Mouse (Mus musculus): ENCODE results near the gene Lats2. TPM values are rescaled to one million over a fixed set of nuclear protein-coding genes. Genes with fewer than 3 reads are reported as not detected.

The Lats2 gene
- total and polyA plus RNA-seq, 2 experiments from 2014 or later, result 3.8 to 7.7 TPM

DNA sequence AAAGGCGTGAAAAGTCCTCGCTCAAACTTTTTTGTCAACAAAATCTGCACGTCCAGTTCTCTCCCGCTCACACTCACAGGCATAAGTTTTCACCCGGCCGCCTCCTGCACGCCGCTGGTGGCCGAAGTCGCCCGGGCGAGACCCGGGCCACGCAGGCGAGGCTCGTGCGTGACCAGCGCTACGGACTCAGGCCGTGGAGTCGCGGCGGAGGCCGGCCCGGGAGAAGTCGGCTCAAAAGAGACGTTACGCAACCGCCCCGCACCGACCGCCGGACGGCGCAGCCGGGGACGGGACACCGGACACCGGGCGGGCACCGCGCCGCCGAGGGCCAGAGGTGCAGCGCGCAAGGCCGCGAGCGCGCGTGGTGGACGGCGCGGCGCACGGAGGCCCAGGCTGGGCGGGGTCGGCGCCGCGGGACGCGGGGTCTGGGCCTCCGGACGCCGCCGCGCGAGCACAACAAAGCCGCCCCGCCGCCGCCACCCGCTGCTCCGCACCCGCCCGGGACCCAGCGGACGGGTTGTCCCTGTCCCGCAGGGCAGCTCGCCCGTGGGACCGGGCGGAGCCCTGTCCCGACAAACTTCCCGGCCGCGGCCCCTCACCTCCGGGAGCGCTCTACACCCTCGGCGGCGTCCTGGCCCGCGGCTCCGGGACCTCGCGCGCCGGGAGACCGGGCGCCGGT is 12.8 kb downstream of the Lats2 start:
- no peaks in the 10 kb centered on the region for H3K36me3 ChIP-seq (ENCODE audit: insufficient read depth, low read length)
- DNase-seq (ENCODE audit: low spot score) (no peak), ATAC-seq (ENCODE audit: low FRiP score) (peak; percentile 59)
- WGBS, result under 1% methylated on average over 60 of the region's 103 CpGs
- peak overlapping the region; percentile 44 for H3K27ac ChIP-seq (ENCODE audit: low read depth, low read length)
- peak overlapping the region; percentile 71 for H3K4me3 ChIP-seq (ENCODE audit: low read depth, low read length)
- no peak for TF ChIP-seq CTCF (IDR thresholded peaks at IDR 0.05)
- peak overlapping the region; percentile 95 for H3K4me2 ChIP-seq (ENCODE audit: low read depth, low read length, poor library complexity, severe bottlenecking)
- H3K4me1 ChIP-seq (ENCODE audit: insufficient read depth, low read length), result no peaks in the 10 kb centered on the region
- peak overlapping the region; percentile 55 for H3K9ac ChIP-seq (replicated peaks; ENCODE audit: low read length, poor library complexity, severe bottlenecking)
- H3K9me3 ChIP-seq (ENCODE audit: low read length), result no peaks in the 10 kb centered on the region
- H3K27me3 ChIP-seq (ENCODE audit: insufficient read depth, low read length), result no peaks in the 10 kb centered on the region

DNA sequence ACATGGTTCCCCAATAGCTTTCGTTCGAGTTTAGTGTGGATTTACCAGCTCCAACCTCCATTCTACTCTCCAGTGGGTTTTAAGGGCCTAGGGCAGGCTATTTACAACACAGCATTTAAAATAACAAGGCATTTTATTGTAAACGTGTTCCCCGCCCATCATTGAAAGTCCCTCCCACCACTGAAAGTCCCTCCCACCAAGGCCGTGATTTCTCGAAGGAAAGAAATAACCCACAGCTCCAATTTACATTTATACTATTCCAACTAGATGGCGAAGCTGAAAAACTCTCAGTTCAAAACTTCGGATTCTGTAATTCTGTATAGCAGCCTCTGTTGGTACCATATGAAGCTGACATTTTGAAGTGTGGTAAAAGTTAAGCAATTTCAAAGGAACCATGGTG is 13.6 kb downstream of the Lats2 start:
- peak; percentile 11 for DNase-seq (ENCODE audit: low spot score)
- H3K36me3 ChIP-seq (ENCODE audit: insufficient read depth, low read length), result no peaks in the 10 kb centered on the region
- H3K9ac ChIP-seq (replicated peaks; ENCODE audit: low read length, poor library complexity, severe bottlenecking), result no peak overlapping the region
- no peaks in the 10 kb centered on the region for H3K9me3 ChIP-seq (ENCODE audit: low read length)
- H3K27me3 ChIP-seq (ENCODE audit: insufficient read depth, low read length), result no peaks in the 10 kb centered on the region
- no peak for TF ChIP-seq CTCF (IDR thresholded peaks at IDR 0.05)
- H3K4me3 ChIP-seq (ENCODE audit: low read depth, low read length), result peak overlapping the region; percentile 71
- no peak overlapping the region for H3K27ac ChIP-seq (ENCODE audit: low read depth, low read length)
- peak overlapping the region; percentile 95 for H3K4me2 ChIP-seq (ENCODE audit: low read depth, low read length, poor library complexity, severe bottlenecking)
- WGBS, result under 1% methylated on average over 8 of the region's 8 CpGs
- ATAC-seq (ENCODE audit: low FRiP score), result no peak
- no peaks in the 10 kb centered on the region for H3K4me1 ChIP-seq (ENCODE audit: insufficient read depth, low read length)

DNA sequence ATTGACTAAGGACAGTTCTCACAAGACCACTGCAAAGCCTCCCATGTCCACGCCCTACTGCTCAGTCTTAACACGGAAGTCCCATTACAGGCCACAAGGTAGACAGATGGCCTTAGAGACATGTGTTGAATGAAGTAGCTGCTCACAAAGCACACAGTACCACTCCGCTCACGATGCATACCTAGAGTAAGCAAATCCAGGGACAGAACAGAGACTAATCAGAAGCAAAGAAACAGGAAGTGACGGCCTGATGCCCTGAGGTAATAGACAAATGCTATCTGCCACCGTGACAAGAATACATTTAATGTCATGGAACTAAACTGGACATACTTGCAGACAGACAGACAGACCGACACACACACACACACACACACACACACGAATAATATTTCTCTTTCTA is 17.5 kb downstream of the Lats2 start:
- no peak for DNase-seq (ENCODE audit: low spot score)
- H3K9ac ChIP-seq (replicated peaks; ENCODE audit: low read length, poor library complexity, severe bottlenecking), result no peak overlapping the region
- H3K27ac ChIP-seq (ENCODE audit: low read depth, low read length), result no peak overlapping the region
- no peak for ATAC-seq (ENCODE audit: low FRiP score)
- no peak overlapping the region for H3K4me3 ChIP-seq (ENCODE audit: low read depth, low read length)
- H3K4me1 ChIP-seq (ENCODE audit: insufficient read depth, low read length), result no peaks in the 10 kb centered on the region
- no peak overlapping the region for H3K4me2 ChIP-seq (ENCODE audit: low read depth, low read length, poor library complexity, severe bottlenecking)
- no peaks in the 10 kb centered on the region for H3K27me3 ChIP-seq (ENCODE audit: insufficient read depth, low read length)
- no peaks in the 10 kb centered on the region for H3K9me3 ChIP-seq (ENCODE audit: low read length)
- H3K36me3 ChIP-seq (ENCODE audit: insufficient read depth, low read length), result no peaks in the 10 kb centered on the region
- no peak for TF ChIP-seq CTCF (IDR thresholded peaks at IDR 0.05)
- 85% methylated on average over 8 of the region's 8 CpGs for WGBS

DNA sequence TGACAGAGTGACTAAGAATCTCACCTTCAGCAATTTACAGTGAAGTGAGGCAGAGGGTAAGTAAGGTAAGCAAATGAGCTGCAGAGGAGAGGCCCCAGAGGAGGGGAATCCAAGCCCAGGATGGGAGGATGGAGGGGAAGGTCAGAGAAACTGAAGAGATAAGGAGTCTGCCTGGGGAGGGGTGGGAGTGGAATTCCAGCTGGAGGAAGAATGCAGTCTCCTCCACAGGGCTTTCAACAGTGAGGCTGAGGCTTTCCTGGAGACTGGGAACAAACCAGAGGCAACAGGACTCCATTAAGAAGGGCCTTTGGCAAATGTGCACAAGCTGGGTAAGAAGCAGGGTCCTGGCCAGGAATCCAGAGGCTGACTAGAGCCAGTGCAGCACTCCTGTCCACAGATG is 21.1 kb downstream of the Lats2 start:
- H3K9ac ChIP-seq (replicated peaks; ENCODE audit: low read length, poor library complexity, severe bottlenecking), result no peak overlapping the region
- H3K27ac ChIP-seq (ENCODE audit: low read depth, low read length), result no peak overlapping the region
- ATAC-seq (ENCODE audit: low FRiP score) (no peak), DNase-seq (ENCODE audit: low spot score) (no peak)
- no peak overlapping the region for H3K4me3 ChIP-seq (ENCODE audit: low read depth, low read length)
- H3K36me3 ChIP-seq (ENCODE audit: insufficient read depth, low read length), result no peaks in the 10 kb centered on the region
- TF ChIP-seq CTCF (IDR thresholded peaks at IDR 0.05), result no peak
- H3K9me3 ChIP-seq (ENCODE audit: low read length), result no peaks in the 10 kb centered on the region
- no peaks in the 10 kb centered on the region for H3K27me3 ChIP-seq (ENCODE audit: insufficient read depth, low read length)
- no peak overlapping the region for H3K4me2 ChIP-seq (ENCODE audit: low read depth, low read length, poor library complexity, severe bottlenecking)
- H3K4me1 ChIP-seq (ENCODE audit: insufficient read depth, low read length), result no peaks in the 10 kb centered on the region

DNA sequence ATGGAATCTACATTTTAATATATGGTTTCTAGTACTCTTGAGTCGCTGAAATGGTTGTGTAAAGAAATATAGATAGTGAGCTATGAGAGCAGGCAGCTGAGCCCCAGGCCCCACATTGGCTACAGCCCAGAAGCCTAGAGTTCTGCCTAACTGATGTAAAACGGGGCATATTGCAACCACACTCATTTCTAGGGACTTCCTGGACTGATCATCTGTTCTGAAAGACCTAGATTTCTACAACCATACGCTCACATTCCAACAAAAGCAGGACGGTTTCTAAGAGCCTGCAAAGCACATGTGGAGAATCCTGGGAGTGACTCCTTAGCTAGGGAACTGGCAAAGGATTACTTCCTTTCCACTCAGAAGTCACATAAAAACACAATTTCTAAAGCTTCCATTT is 22.0 kb downstream of the Lats2 start:
- H3K27ac ChIP-seq (ENCODE audit: low read depth, low read length), result no peak overlapping the region
- no peak for TF ChIP-seq CTCF (IDR thresholded peaks at IDR 0.05)
- no peak for ATAC-seq (ENCODE audit: low FRiP score)
- no peak for DNase-seq (ENCODE audit: low spot score)
- no peak overlapping the region for H3K4me2 ChIP-seq (ENCODE audit: low read depth, low read length, poor library complexity, severe bottlenecking)
- 75% methylated on average over 4 of the region's 4 CpGs for WGBS
- H3K36me3 ChIP-seq (ENCODE audit: insufficient read depth, low read length), result no peaks in the 10 kb centered on the region
- H3K4me1 ChIP-seq (ENCODE audit: insufficient read depth, low read length), result no peaks in the 10 kb centered on the region
- no peak overlapping the region for H3K4me3 ChIP-seq (ENCODE audit: low read depth, low read length)
- H3K9ac ChIP-seq (replicated peaks; ENCODE audit: low read length, poor library complexity, severe bottlenecking), result no peak overlapping the region
- no peaks in the 10 kb centered on the region for H3K27me3 ChIP-seq (ENCODE audit: insufficient read depth, low read length)
- no peaks in the 10 kb centered on the region for H3K9me3 ChIP-seq (ENCODE audit: low read length)

DNA sequence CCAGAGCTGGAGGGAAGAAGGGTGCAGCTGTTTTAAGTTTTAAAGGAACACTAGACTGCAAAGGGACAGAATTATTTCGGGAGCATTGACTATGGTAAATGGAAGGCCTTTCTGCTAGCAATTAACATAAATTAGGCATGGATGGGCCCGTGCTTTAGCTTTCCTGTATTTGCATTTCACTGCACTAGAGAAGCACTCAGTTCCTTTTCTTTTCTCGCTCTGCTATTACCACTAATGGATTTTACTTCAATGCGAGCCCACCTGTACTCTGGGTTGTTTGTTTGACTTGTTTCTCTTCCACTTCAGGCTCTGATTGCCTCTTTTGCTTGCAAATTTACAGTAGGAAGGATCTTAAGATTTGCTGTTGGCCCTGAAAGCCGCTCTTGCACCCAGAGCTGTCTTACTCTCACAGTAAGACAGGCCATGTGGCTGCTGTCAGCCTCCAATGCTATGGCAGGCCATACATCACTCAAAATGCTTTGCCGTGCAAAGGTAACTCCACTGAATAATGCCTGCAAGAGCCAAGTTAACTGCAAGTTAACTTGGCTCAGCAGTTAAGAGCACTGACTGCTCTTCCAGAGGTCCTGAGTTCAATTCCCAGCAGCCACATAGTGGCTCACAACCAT is 25.4 kb downstream of the Lats2 start:
- Histone ChIP-seq H3K9ac (replicated peaks; ENCODE audit: low read length, poor library complexity, severe bottlenecking) (no peak overlapping the region), H3K27ac (ENCODE audit: low read depth, low read length) (no peak overlapping the region), H3K4me2 (ENCODE audit: low read depth, low read length, poor library complexity, severe bottlenecking) (no peak overlapping the region), H3K4me1 (ENCODE audit: insufficient read depth, low read length) (no peaks in the 10 kb centered on the region), H3K36me3 (ENCODE audit: insufficient read depth, low read length) (no peaks in the 10 kb centered on the region), H3K9me3 (ENCODE audit: low read length) (no peaks in the 10 kb centered on the region), H3K27me3 (ENCODE audit: insufficient read depth, low read length) (no peaks in the 10 kb centered on the region), H3K4me3 (ENCODE audit: low read depth, low read length) (no peak overlapping the region)
- DNase-seq (ENCODE audit: low spot score) (no peak), ATAC-seq (ENCODE audit: low FRiP score) (no peak)
- TF ChIP-seq CTCF (IDR thresholded peaks at IDR 0.05), result no peak
- WGBS, result 42% methylated on average over 6 of the region's 6 CpGs

Measured in midbrain, postnatal 0 days (tissue).